Mouse (Mus musculus) brown adipose tissue, adult 24 weeks (tissue): ENCODE measurements at regions not wholly inside any gene's neighbourhood (a gene's known extent, or its start where the extent isn't known, plus 50 kb on each side); places are given as distances from the start of the nearest gene placed in this dataset.
"Not testable (repeated sequence)": the region's sequence is repeated elsewhere in the genome, so short reads cannot be mapped to it uniquely, and the experiment has no call there.

Experiments
- H3K27ac ChIP-seq: fragments of 200-500 bp; replicated peaks from 2 replicates; pipeline ENCODE4 v1.5.1; 2012; ENCODE audit warnings: low read depth, mild to moderate bottlenecking, low read length
- H3K4me1 ChIP-seq: fragments of 200-500 bp; 2 replicates; pipeline ENCODE4 v1.6.1; 2012; ENCODE audit warnings: low read length, mixed read lengths; ENCODE audit not compliant: control insufficient read depth, insufficient read depth, insufficient read length
- H3K4me3 ChIP-seq: fragments of 200-500 bp; 2 replicates; pipeline ENCODE4 v1.5.1; 2012; ENCODE audit warnings: low read depth, mild to moderate bottlenecking, low read length, moderate library complexity; ENCODE audit not compliant: insufficient read depth

- Histone ChIP-seq H3K4me1 (no peaks in the 10 kb centered on the region), H3K27ac (no peak overlapping the region), H3K4me3 (no peak overlapping the region)
Observed at GRCm38 (mm10) chr2:78306897-78307296, 360.7 kb upstream of the Cwc22 start.

- no peak overlapping the region for H3K4me3 ChIP-seq
- H3K27ac ChIP-seq = no peak overlapping the region
- H3K4me1 ChIP-seq = no peaks in the 10 kb centered on the region
Observed at GRCm38 (mm10) chr2:78291665-78292064, 345.5 kb upstream of the Cwc22 start.

- H3K4me3 ChIP-seq = no peak overlapping the region
- H3K27ac ChIP-seq = no peak overlapping the region
Observed at GRCm38 (mm10) chr2:78284806-78285205, 338.6 kb upstream of the Cwc22 start.

GRCm38 (mm10) chr2:78283605-78284004 lies 337.4 kb upstream of the Cwc22 start:
- Histone ChIP-seq H3K4me1 (no peaks in the 10 kb centered on the region), H3K4me3 (no peak overlapping the region), H3K27ac (no peak overlapping the region)

More at GRCm38 (mm10) chr2:78284806-78285205, 338.6 kb upstream of the Cwc22 start:
- no peaks in the 10 kb centered on the region for H3K4me1 ChIP-seq

GRCm38 (mm10) chr2:78281846-78282245 lies 335.7 kb upstream of the Cwc22 start:
- H3K4me1 ChIP-seq, H3K27ac ChIP-seq, H3K4me3 ChIP-seq: not testable (repeated sequence)

GRCm38 (mm10) chr2:78280219-78280915 lies 334.2 kb upstream of the Cwc22 start:
- H3K4me1 ChIP-seq = no peaks in the 10 kb centered on the region
- no peak overlapping the region for H3K27ac ChIP-seq
- H3K4me3 ChIP-seq = no peak overlapping the region

- Histone ChIP-seq H3K4me3 (no peak overlapping the region), H3K4me1 (no peaks in the 10 kb centered on the region), H3K27ac (no peak overlapping the region)
Observed at GRCm38 (mm10) chr2:78279382-78280056, 333.3 kb upstream of the Cwc22 start.

GRCm38 (mm10) chr2:78278630-78279029 lies 332.5 kb upstream of the Cwc22 start:
- H3K4me1 ChIP-seq = no peaks in the 10 kb centered on the region

GRCm38 (mm10) chr2:78277699-78278098 lies 331.5 kb upstream of the Cwc22 start:
- H3K4me1 ChIP-seq = no peaks in the 10 kb centered on the region

More at GRCm38 (mm10) chr2:78278630-78279029, 332.5 kb upstream of the Cwc22 start:
- H3K4me3 ChIP-seq = no peak overlapping the region
- no peak overlapping the region for H3K27ac ChIP-seq

GRCm38 (mm10) chr2:78274122-78274521 lies 327.9 kb upstream of the Cwc22 start:
- H3K27ac ChIP-seq = no peak overlapping the region
- no peak overlapping the region for H3K4me3 ChIP-seq
- H3K4me1 ChIP-seq = no peaks in the 10 kb centered on the region

More at GRCm38 (mm10) chr2:78277699-78278098, 331.5 kb upstream of the Cwc22 start:
- Histone ChIP-seq H3K27ac (no peak overlapping the region), H3K4me3 (no peak overlapping the region)

GRCm38 (mm10) chr2:78268705-78269104 lies 322.5 kb upstream of the Cwc22 start:
- no peaks in the 10 kb centered on the region for H3K4me1 ChIP-seq
- H3K27ac ChIP-seq = no peak overlapping the region
- H3K4me3 ChIP-seq = no peak overlapping the region

- Histone ChIP-seq H3K4me3 (no peak overlapping the region), H3K27ac (no peak overlapping the region), H3K4me1 (no peaks in the 10 kb centered on the region)
Observed at GRCm38 (mm10) chr2:78267527-78268375, 321.6 kb upstream of the Cwc22 start.

GRCm38 (mm10) chr2:78253601-78254097 lies 307.5 kb upstream of the Cwc22 start:
- Histone ChIP-seq H3K4me3 (no peak overlapping the region), H3K4me1 (no peaks in the 10 kb centered on the region), H3K27ac (no peak overlapping the region)

GRCm38 (mm10) chr2:78246354-78246753 lies 300.2 kb upstream of the Cwc22 start:
- Histone ChIP-seq H3K27ac (no peak overlapping the region), H3K4me1 (no peaks in the 10 kb centered on the region), H3K4me3 (no peak overlapping the region)

- H3K4me3 ChIP-seq = no peak overlapping the region
- H3K4me1 ChIP-seq = no peaks in the 10 kb centered on the region
Observed at GRCm38 (mm10) chr2:78240299-78240698, 294.1 kb upstream of the Cwc22 start.

More at GRCm38 (mm10) chr2:78240299-78240698, 294.1 kb upstream of the Cwc22 start:
- H3K27ac ChIP-seq = no peak overlapping the region
